16 mouse cellular contexts compared by ENCODE assay signal in the genomic region with DNA sequence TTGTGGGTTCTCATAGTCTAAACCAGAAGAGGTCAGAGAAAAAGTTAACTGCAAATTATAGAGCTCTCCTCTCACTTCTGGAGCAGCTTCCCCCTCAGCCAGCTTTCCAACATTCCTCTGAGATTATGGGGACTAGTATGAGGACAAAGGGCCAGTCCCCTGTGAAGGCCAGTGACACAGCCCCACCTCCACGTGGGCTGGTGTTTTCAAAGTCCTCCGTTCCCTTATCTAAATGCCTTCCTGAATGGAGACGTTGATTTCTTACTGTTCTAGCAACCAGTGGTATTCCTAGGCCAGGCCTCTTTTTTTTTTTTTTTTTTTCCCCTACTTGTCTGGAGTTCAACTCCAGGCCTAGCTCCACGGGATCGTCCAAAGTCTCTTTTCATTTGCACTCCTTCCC. TPM values are rescaled to one million over a fixed set of nuclear protein-coding genes. Genes with fewer than 3 reads are reported as not detected.
A peak's percentile ranks its signal among the peaks of the same experiment; 100 is the strongest.
DNase-seq lines count a peak whose midpoint lies in the region; ATAC-seq and TF ChIP-seq lines count a peak whose summit lies in the region.
"Had no signal": no experiment of that assay in that cellular context is flagged by ENCODE, and none has a peak within 500 bp of the region (broad histone marks: within the 10 kb centered on the region; RNA-seq: fewer than 3 reads in every experiment).

No protein-coding gene starts in this region.

- 14% methylated on average over 5 of the region's 5 CpGs for WGBS in liver, adult 2 months
- 37% methylated on average over 5 of the region's 5 CpGs for WGBS in liver, embryonic 11.5 days
- 33% methylated on average over 5 of the region's 5 CpGs for WGBS in intestine, embryonic 15.5 days
- 39% methylated on average over 5 of the region's 5 CpGs for WGBS in liver, postnatal 0 days (ENCODE audit: insufficient replicate concordance)

- H3K4me2 ChIP-seq in liver, embryonic 11.5 days, result no peak overlapping the region
- no peak overlapping the region for H3K4me2 ChIP-seq in intestine, embryonic 15.5 days (replicated peaks)
- H3K4me2 ChIP-seq in liver, postnatal 0 days (ENCODE audit: low read depth, low read length), result peak overlapping the region; percentile 32

- TF ChIP-seq CTCF in liver, adult 2 months (IDR thresholded peaks at IDR 0.05; ENCODE audit: low read depth, low read length), result no peak
- no peak for TF ChIP-seq CTCF in liver, postnatal 0 days (IDR thresholded peaks at IDR 0.05; ENCODE audit: low read depth)

- ATAC-seq in liver, embryonic 11.5 days (replicated peaks; ENCODE audit: low FRiP score), result no peak
- peak; percentile 45 for ATAC-seq in intestine, embryonic 15.5 days
- ATAC-seq in liver, postnatal 0 days, result no peak
- ATAC-seq: forebrain, postnatal 0 days had no signal

- no peaks in the 10 kb centered on the region for H3K9me3 ChIP-seq in liver, embryonic 11.5 days (ENCODE audit: control insufficient read depth, low read length)
- no peaks in the 10 kb centered on the region for H3K9me3 ChIP-seq in intestine, embryonic 15.5 days
- H3K9me3 ChIP-seq in liver, postnatal 0 days (ENCODE audit: low read length), result no peaks in the 10 kb centered on the region
- H3K9me3 ChIP-seq: embryonic facial prominence, embryonic 10.5 days; limb, embryonic 12.5 days; midbrain, embryonic 15.5 days had no signal

- peaks cover 38% of the 10 kb centered on the region for H3K4me1 ChIP-seq in liver, adult 2 months (ENCODE audit: control insufficient read depth, insufficient read depth, low read length)
- H3K4me1 ChIP-seq in liver, embryonic 11.5 days (replicated peaks; ENCODE audit: control insufficient read depth, insufficient read depth, low read length), result peaks cover 16% of the 10 kb centered on the region
- H3K4me1 ChIP-seq in intestine, embryonic 15.5 days (replicated peaks), result peaks cover 18% of the 10 kb centered on the region
- peaks cover 46% of the 10 kb centered on the region for H3K4me1 ChIP-seq in liver, postnatal 0 days (ENCODE audit: insufficient read depth)

- no peaks in the 10 kb centered on the region for H3K36me3 ChIP-seq in liver, adult 2 months (ENCODE audit: control insufficient read depth, insufficient read depth, low read length)
- H3K36me3 ChIP-seq in liver, embryonic 11.5 days (ENCODE audit: control insufficient read depth, insufficient read depth, low read length), result no peaks in the 10 kb centered on the region
- H3K36me3 ChIP-seq in intestine, embryonic 15.5 days, result no peaks in the 10 kb centered on the region
- no peaks in the 10 kb centered on the region; the same call in 1 of the 2 replicates for H3K36me3 ChIP-seq in liver, postnatal 0 days (replicated peaks; ENCODE audit: insufficient read depth, low read length)
- H3K36me3 ChIP-seq: limb, embryonic 12.5 days; midbrain, embryonic 15.5 days had no signal

- H3K4me3 ChIP-seq in liver, adult 2 months (ENCODE audit: insufficient read depth, low read depth, low read length), result no peak overlapping the region
- H3K4me3 ChIP-seq in liver, embryonic 11.5 days (ENCODE audit: low read depth, low read length), result no peak overlapping the region
- H3K4me3 ChIP-seq in intestine, embryonic 15.5 days (replicated peaks), result no peak overlapping the region
- no peak overlapping the region for H3K4me3 ChIP-seq in liver, postnatal 0 days (ENCODE audit: low read depth, low read length)

- no peak overlapping the region for H3K9ac ChIP-seq in liver, adult 2 months (ENCODE audit: low read depth, low read length)
- H3K9ac ChIP-seq in liver, embryonic 11.5 days (ENCODE audit: low read depth, low read length), result no peak overlapping the region
- H3K9ac ChIP-seq in intestine, embryonic 15.5 days, result no peak overlapping the region
- 0 out of 2 replicates have a peak overlapping the region, but pooled peaks have one; percentile 34 for H3K9ac ChIP-seq in liver, postnatal 0 days (replicated peaks)
- H3K9ac ChIP-seq: forebrain, postnatal 0 days; limb, embryonic 12.5 days had no signal

- H3K79me2 ChIP-seq in liver, adult 2 months (ENCODE audit: control insufficient read depth, insufficient read depth, low read length), result peaks cover 10% of the 10 kb centered on the region; the same call in 1 of the 2 replicates

- no peak for TF ChIP-seq POLR2A in liver, adult 2 months (IDR thresholded peaks at IDR 0.05; ENCODE audit: extremely low read depth, insufficient read depth, low read length)

- peak; percentile 45 for DNase-seq in cerebellum, adult 9-11 months
- no peak for DNase-seq in cerebellum, postnatal 25 days
- peak; percentile 70 for DNase-seq in liver, adult 2 months (ENCODE audit: extremely low read depth, low read depth, low spot score)
- DNase-seq in liver, embryonic 11.5 days (ENCODE audit: low spot score), result no peak
- DNase-seq in liver, postnatal 0 days, result no peak
- DNase-seq in frontal cortex, postnatal 14 days (ENCODE audit: low spot score in 2 of 2), result no peak
- DNase-seq in spleen, adult 18-20 months, result no peak
- DNase-seq: forebrain, postnatal 0 days; heart, postnatal 4 days; right cerebral cortex, adult 18-20 months had no signal

- TF ChIP-seq EP300 in liver, postnatal 0 days (IDR thresholded peaks at IDR 0.05; ENCODE audit: low read depth), result no peak

- H3K27ac ChIP-seq in liver, adult 2 months (replicated peaks; ENCODE audit: insufficient read depth, low read depth, low read length), result no peak overlapping the region; the same call in 1 of the 2 replicates
- H3K27ac ChIP-seq in liver, embryonic 11.5 days (ENCODE audit: low read depth, low read length), result no peak overlapping the region; the same call in 1 of the 2 replicates
- H3K27ac ChIP-seq in intestine, embryonic 15.5 days, result peak overlapping the region; percentile 99
- H3K27ac ChIP-seq in liver, postnatal 0 days (ENCODE audit: low read depth), result peak overlapping the region; percentile 99
- H3K27ac ChIP-seq: left cerebral cortex, adult 2 months; limb, embryonic 12.5 days; midbrain, embryonic 15.5 days had no signal

- no peaks in the 10 kb centered on the region for H3K27me3 ChIP-seq in liver, adult 2 months (ENCODE audit: control insufficient read depth, insufficient read depth, low read length)
- no peaks in the 10 kb centered on the region for H3K27me3 ChIP-seq in liver, embryonic 11.5 days (replicated peaks; ENCODE audit: control insufficient read depth, insufficient read depth, low read length)
- no peaks in the 10 kb centered on the region for H3K27me3 ChIP-seq in intestine, embryonic 15.5 days (replicated peaks)
- H3K27me3 ChIP-seq in liver, postnatal 0 days (ENCODE audit: insufficient read depth, low read length), result no peaks in the 10 kb centered on the region
- H3K27me3 ChIP-seq: midbrain, embryonic 15.5 days; Patski had no signal

RNA-seq across cellular contexts. Expression of a gene that starts 1.5 kb away (rescaled TPM):
- total RNA-seq in liver, adult 2 months (2014; rRNA removed), result 11.9 and 26.0 TPM in 2 replicates
- 56.7 and 62.0 TPM in 2 replicates for polyA plus RNA-seq in liver, adult 2 months (2012; rRNA removed)
- 35.4 and 37.5 TPM in 2 replicates for polyA plus RNA-seq in liver, embryonic 11.5 days (2014; fragmentation: Nextera tagmentation; extraction: Ambion mirVana)
- 63.3 and 68.5 TPM in 2 replicates for polyA plus RNA-seq in intestine, embryonic 15.5 days (2015; fragmentation: Nextera tagmentation; extraction: Ambion mirVana)
- 24.8 and 48.6 TPM in 2 replicates for polyA plus RNA-seq in liver, postnatal 0 days (2015; fragmentation: Nextera tagmentation; extraction: Ambion mirVana)

RNA-seq across cellular contexts. Expression of a gene that starts 56.9 kb away (rescaled TPM):
- 34.3 and 35.6 TPM in 2 replicates for total RNA-seq in liver, adult 2 months (2014; rRNA removed)
- polyA plus RNA-seq in liver, adult 2 months (2012; rRNA removed), result 76.3 and 123 TPM in 2 replicates
- polyA plus RNA-seq in liver, embryonic 11.5 days (2014; fragmentation: Nextera tagmentation; extraction: Ambion mirVana), result 39.8 and 42.8 TPM in 2 replicates
- polyA plus RNA-seq in intestine, embryonic 15.5 days (2015; fragmentation: Nextera tagmentation; extraction: Ambion mirVana), result 50.9 and 56.3 TPM in 2 replicates
- 28.1 and 29.7 TPM in 2 replicates for polyA plus RNA-seq in liver, postnatal 0 days (2015; fragmentation: Nextera tagmentation; extraction: Ambion mirVana)

Comparison
In these comparisons a context has a peak if more than half of its experiments do, and no peak if none do; other contexts are left out.
1. DNase-seq: peak in cerebellum, adult 9-11 months (single experiment) and liver, adult 2 months (single experiment); none in cerebellum, postnatal 25 days (0 of 2), liver, embryonic 11.5 days (single experiment), liver, postnatal 0 days (single experiment), frontal cortex, postnatal 14 days (0 of 2) and spleen, adult 18-20 months (0 of 2).
2. H3K27ac ChIP-seq: peak in intestine, embryonic 15.5 days (single experiment) and liver, postnatal 0 days (single experiment); none in liver, adult 2 months (single experiment) and liver, embryonic 11.5 days (single experiment).